9 mouse cellular contexts compared by ENCODE assay signal in genomic region chr8:121374777-121375176, GRCm38 (mm10).
DNase-seq lines count a peak whose midpoint lies in the region; ATAC-seq lines count a peak whose summit lies in the region.
"Had no signal": no experiment of that assay in that cellular context is flagged by ENCODE, and none has a peak within 500 bp of the region (broad histone marks: within the 10 kb centered on the region; RNA-seq: fewer than 3 reads in every experiment).

No protein-coding gene starts in this region.

- DNase-seq in cerebellum, adult 9-10 months = peak; percentile 8
- peak; percentile 84 for DNase-seq in Muller cell, postnatal 12 days (ENCODE audit: inconsistent ontology term)
- DNase-seq in heart, adult 18-20 months = peak; percentile 54 to 74
- no peak for DNase-seq in right cerebral cortex, postnatal 10 days (ENCODE audit: low spot score in 2 of 2)
- no peak for DNase-seq in natural killer cell, adult 2 months (ENCODE audit: low spot score in 2 of 2)

- H3K9ac ChIP-seq in limb, embryonic 13.5 days = no peak overlapping the region
- H3K9ac ChIP-seq: limb, embryonic 12.5 days had no signal

- no peaks in the 10 kb centered on the region for H3K9me3 ChIP-seq in limb, embryonic 13.5 days
- H3K9me3 ChIP-seq: limb, embryonic 12.5 days had no signal

- no peaks in the 10 kb centered on the region for H3K36me3 ChIP-seq in limb, embryonic 13.5 days
- H3K36me3 ChIP-seq: limb, embryonic 12.5 days had no signal

- H3K27ac ChIP-seq in limb, embryonic 13.5 days = no peak overlapping the region
- H3K27ac ChIP-seq: limb, embryonic 12.5 days had no signal

- peaks cover 43% of the 10 kb centered on the region for H3K27me3 ChIP-seq in limb, embryonic 13.5 days

- WGBS in limb, embryonic 13.5 days = 1% methylated on average over 8 of the region's 8 CpGs

- no peak overlapping the region for H3K4me3 ChIP-seq in limb, embryonic 13.5 days
- H3K4me3 ChIP-seq: limb, embryonic 12.5 days had no signal

- no peak for ATAC-seq in cerebellum, adult (ENCODE audit: insufficient number of reproducible peaks, low FRiP score, low TSS enrichment)
- ATAC-seq in limb, embryonic 13.5 days (ENCODE audit: low FRiP score, low read depth) = 0 out of 2 replicates have a peak, but pooled peaks have one; percentile 24
- no peak for ATAC-seq in erythroid progenitor cell, adult 5-6 weeks (replicated peaks; ENCODE audit: low FRiP score, poor library complexity, severe bottlenecking)

- no peak overlapping the region for H3K4me2 ChIP-seq in limb, embryonic 13.5 days (replicated peaks)
- H3K4me2 ChIP-seq: limb, embryonic 12.5 days had no signal

- peaks cover 61% of the 10 kb centered on the region for H3K4me1 ChIP-seq in limb, embryonic 13.5 days

Comparison
In these comparisons a context has a peak if more than half of its experiments do, and no peak if none do; other contexts are left out.
1. DNase-seq: peak in cerebellum, adult 9-10 months (single experiment), Muller cell, postnatal 12 days (single experiment) and heart, adult 18-20 months (2 of 2); none in right cerebral cortex, postnatal 10 days (0 of 2) and natural killer cell, adult 2 months (0 of 2).